Mouse (Mus musculus): ENCODE measurements around the gene Prom1. TPM values are rescaled to one million over a fixed set of nuclear protein-coding genes. Genes with fewer than 3 reads are reported as not detected.

The Prom1 gene
- 1.5 and 37.8 TPM in 2 replicates for polyA plus RNA-seq (2012; rRNA removed; ENCODE audit: low replicate concordance)

DNA sequence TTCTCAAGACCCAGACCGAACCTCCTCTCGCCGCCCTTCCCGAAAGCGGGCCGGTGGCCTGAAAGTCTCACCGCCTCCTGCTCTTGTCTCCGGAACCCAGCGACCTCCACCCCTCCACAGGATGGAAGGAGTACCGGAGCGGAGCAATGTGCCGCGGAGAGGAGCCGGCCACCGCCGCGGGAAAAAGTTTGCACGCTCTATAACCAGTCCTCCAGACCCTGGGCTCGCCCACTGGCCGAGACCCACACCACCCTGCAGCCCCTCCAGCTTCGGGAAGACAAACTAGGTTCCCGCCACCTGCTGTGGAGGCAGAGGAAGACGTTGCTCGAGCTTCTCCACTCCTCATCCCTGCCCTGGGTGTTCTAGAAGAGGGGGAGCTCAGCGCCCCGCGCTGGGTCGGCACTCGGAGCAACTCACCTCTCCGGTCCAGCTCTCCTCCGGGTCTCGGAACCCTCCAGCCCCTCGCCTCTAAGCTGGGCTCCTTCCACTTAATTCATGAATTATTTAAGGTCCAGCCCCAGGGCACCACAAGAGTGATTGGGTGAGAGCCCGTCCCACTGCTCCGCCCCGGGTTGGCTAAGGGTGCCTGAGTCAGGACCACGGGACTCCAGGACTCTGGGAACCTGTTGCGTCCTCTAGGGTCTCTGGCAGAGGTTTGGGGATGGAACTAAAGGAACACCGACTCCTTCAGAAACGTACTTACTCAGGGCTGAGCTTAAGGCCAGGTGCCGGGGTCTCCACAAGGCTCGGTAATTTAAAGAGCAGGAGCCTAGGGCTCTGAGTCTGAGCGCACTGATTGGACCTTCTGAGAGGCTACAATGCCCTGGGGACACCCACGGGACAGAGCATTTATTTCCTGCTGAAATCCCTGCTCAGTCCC, at the start of gene Prom1:
Prom1 (minus strand) TSS at position 802 of the 880 bp plus-strand sequence.

DNA sequence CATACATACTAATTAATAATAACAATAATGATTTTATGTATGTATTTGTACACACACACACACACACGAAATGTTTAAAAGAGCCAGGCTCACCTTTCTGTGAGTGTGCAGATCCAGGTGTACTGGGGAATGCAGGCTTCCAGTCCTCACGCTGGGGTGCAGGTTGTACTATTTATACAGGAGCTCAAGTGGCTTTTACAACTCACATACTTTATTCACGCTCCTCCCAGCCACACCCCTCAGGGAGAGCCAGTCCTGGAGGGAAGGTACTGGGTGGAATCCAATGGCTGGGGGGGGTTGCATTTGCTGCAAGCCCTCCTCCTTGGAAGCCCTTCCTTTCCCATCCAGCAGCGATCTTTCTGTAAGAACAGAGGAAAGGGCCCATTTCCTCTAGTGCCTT, 120.2 kb downstream of the Prom1 start, which contains the start of gene Fgfbp1:
Fgfbp1 (minus strand) TSS at position 160 of the 400 bp plus-strand sequence.

Other genes starting within 250 kb of the Prom1 start
- 10.6 and 16.7 TPM in 2 replicates for gene Cd38, start 233.5 kb downstream of the Prom1 start, polyA plus RNA-seq (2012; rRNA removed; ENCODE audit: low replicate concordance)
- gene Gm7879, start 188.9 kb downstream of the Prom1 start, polyA plus RNA-seq (2012; rRNA removed; ENCODE audit: low replicate concordance), result 0.39 and 0.62 TPM in 2 replicates
- gene Fgfbp1, start 120.3 kb downstream of the Prom1 start, polyA plus RNA-seq (2012; rRNA removed; ENCODE audit: low replicate concordance), result not detected in 2 replicates
- 33.2 and 37.8 TPM in 2 replicates for gene Tapt1, start 124.6 kb upstream of the Prom1 start, polyA plus RNA-seq (2012; rRNA removed; ENCODE audit: low replicate concordance)